Mouse (Mus musculus) ES-Bruce4 (cell line): Measurements from ENCODE around the gene Gm35315. TPM values are rescaled to one million over a fixed set of nuclear protein-coding genes. Genes with fewer than 3 reads are reported as not detected.

Experiments
- H3K27ac ChIP-seq: 2 replicates; pipeline ENCODE4 v1.5.1; 2012; ENCODE audit warnings: low read length, inconsistent platforms; ENCODE audit not compliant: insufficient read depth
- H3K27me3 ChIP-seq: 2 replicates; pipeline ENCODE4 v1.6.1; 2012; ENCODE audit warnings: mild to moderate bottlenecking, low read length, inconsistent platforms; ENCODE audit not compliant: control insufficient read depth, poor library complexity, insufficient read depth, severe bottlenecking
- H3K36me3 ChIP-seq: 2 replicates; pipeline ENCODE4 v1.6.1; 2012; ENCODE audit warnings: inconsistent platforms, mild to moderate bottlenecking, low read length, moderate library complexity; ENCODE audit not compliant: control insufficient read depth, poor library complexity, insufficient read depth, severe bottlenecking
- H3K4me1 ChIP-seq: one replicate; pipeline ENCODE4 v1.8.1; 2011; ENCODE audit warnings: low read length; ENCODE audit not compliant: control insufficient read depth, insufficient read depth
- H3K4me3 ChIP-seq: 2 replicates; pipeline ENCODE4 v1.5.1; 2011; ENCODE audit warnings: low read depth, mild to moderate bottlenecking, low read length
- H3K9ac ChIP-seq: 2 replicates; pipeline ENCODE4 v1.6.1; 2012; ENCODE audit warnings: low read depth, mild to moderate bottlenecking, inconsistent platforms; ENCODE audit not compliant: poor library complexity, severe bottlenecking
- H3K9me3 ChIP-seq: replicated peaks from 2 replicates; pipeline ENCODE4 v1.6.1; 2012; ENCODE audit warnings: mild to moderate bottlenecking, low read length, inconsistent platforms; ENCODE audit not compliant: control insufficient read depth, poor library complexity, insufficient read depth, severe bottlenecking
- CTCF ChIP-seq: IDR thresholded peaks from one replicate; pipeline ENCODE4 v1.8.1; 2011; ENCODE audit warnings: low read depth, low read length
- EP300 ChIP-seq: IDR thresholded peaks from 2 replicates; pipeline ENCODE4 v1.6.1; 2011; ENCODE audit warnings: low read depth, low read length; ENCODE audit not compliant: insufficient read depth
- POLR2A ChIP-seq: IDR thresholded peaks from one replicate; pipeline ENCODE4 v1.8.1; 2011; ENCODE audit warnings: low read length; ENCODE audit not compliant: insufficient read depth
- polyA plus RNA-seq: library from polyadenylated mRNA; stranded (reverse); fragments of >200 nt; gene quantifications from 2 replicates; pipeline ENCODE4 v1.2.4, GENCODE M21; 2011; ENCODE audit warnings: low read depth; ENCODE audit not compliant: missing spikeins, insufficient read depth, insufficient read length

The Gm35315 gene
- polyA plus RNA-seq, 1 experiment: 13.5 TPM

DNA sequence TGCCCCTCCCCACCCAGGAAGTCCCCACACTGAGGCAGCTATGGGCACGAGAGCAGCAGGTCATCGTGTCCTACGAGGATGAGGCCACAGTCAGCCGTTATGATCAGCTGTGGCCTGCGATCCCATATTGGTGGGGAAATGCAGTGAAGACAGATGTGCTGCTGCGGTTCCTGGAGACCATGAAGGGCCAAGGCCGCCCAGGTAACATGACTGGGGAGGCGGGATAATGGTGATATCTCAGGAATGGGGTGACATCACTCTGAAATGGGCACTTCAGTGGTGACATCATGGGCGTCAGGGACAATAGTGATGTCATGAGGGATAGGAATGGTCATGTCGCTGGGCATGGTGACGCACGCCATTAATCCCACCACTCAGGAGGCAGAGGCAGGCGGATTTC lies 8.2 kb upstream of the Gm35315 start:
- TF ChIP-seq CTCF: no peak
- TF ChIP-seq POLR2A: no peak
- no peak for TF ChIP-seq EP300
- Histone ChIP-seq H3K27me3 (no peaks in the 10 kb centered on the region), H3K4me3 (0 out of 2 replicates have a peak overlapping the region, but pooled peaks have one; percentile 50)

DNA sequence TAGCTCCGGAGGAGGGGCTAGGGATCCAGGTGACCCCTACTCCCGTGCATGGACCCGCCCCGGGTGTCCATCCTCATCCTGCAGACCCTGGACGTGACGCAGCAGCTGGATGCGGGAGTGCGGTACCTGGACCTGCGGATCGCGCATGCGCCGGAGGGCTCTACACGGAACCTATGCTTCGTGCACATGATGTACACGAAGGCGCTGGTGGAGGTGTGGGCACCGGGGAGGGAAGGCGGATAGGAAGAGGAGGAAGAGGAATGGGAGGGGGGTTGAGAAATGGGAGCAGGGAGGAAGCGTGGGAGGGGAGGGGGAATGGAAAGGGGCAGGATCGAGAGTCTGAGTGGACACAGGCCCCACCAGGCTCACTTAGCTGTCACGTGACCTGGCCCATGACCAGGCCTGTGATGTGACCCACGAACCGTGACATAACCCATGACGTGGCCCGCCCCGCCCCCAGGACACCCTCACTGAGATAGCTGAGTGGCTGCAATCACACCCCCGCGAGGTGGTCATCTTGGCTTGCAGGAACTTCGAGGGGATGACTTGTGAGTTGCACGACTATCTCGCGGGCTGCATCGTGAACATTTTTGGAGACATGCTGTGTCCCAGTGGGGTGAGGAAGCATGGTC lies 7.6 kb upstream of the Gm35315 start:
- H3K27me3 ChIP-seq: no peaks in the 10 kb centered on the region
- H3K4me3 ChIP-seq: peak overlapping the region; percentile 50
- H3K9ac ChIP-seq: no peak overlapping the region
- peaks cover 14% of the 10 kb centered on the region for H3K4me1 ChIP-seq
- peaks cover 13% of the 10 kb centered on the region for H3K36me3 ChIP-seq
- no peak overlapping the region for H3K27ac ChIP-seq
- no peaks in the 10 kb centered on the region for H3K9me3 ChIP-seq
- TF ChIP-seq EP300 (no peak), POLR2A (no peak), CTCF (no peak)

More for the DNA sequence above, 8.2 kb upstream of the Gm35315 start:
- no peak overlapping the region for H3K27ac ChIP-seq
- no peak overlapping the region for H3K9ac ChIP-seq
- H3K36me3 ChIP-seq: peaks cover 13% of the 10 kb centered on the region
- peaks cover 12% of the 10 kb centered on the region for H3K4me1 ChIP-seq
- no peaks in the 10 kb centered on the region for H3K9me3 ChIP-seq

DNA sequence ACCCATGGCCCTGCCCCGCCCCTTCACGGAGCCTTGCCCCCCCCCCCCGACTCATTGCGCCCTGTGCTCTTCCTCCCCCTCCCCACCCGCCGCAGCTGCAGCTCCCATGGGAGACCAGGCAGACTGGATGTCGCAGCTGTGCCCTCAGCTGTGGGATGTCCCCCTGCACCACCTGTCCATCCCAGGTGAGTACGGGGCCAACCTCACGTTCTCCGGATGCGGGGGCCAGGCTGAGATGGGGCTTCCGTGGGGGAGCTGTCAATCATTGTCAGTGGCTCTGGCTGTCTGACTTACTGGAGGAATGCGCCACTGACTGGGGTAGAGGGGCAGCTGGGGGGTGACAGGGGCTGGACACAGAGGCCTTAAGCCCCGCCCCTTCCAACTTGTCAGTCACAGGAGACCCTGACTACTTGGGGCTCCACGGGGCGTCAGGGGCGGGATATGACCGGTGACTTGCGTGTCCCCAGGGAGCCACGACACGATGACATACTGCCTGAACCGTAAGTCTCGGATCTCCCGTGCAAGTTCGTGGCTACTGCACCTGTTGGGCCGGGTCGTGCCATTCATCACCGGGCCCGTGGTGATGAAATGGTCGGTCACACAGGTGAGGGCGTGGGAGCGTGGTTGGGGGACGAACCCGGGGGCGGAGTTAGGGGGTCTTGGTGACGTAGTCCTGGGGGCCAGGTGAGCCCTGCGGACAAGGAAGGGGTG lies 6.9 kb upstream of the Gm35315 start:
- Histone ChIP-seq H3K27ac (no peak overlapping the region), H3K9ac (no peak overlapping the region), H3K4me3 (peak overlapping the region; percentile 50), H3K4me1 (peaks cover 10% of the 10 kb centered on the region), H3K36me3 (peaks cover 13% of the 10 kb centered on the region), H3K27me3 (no peaks in the 10 kb centered on the region), H3K9me3 (no peaks in the 10 kb centered on the region)
- no peak for TF ChIP-seq EP300
- no peak for TF ChIP-seq POLR2A
- no peak for TF ChIP-seq CTCF

DNA sequence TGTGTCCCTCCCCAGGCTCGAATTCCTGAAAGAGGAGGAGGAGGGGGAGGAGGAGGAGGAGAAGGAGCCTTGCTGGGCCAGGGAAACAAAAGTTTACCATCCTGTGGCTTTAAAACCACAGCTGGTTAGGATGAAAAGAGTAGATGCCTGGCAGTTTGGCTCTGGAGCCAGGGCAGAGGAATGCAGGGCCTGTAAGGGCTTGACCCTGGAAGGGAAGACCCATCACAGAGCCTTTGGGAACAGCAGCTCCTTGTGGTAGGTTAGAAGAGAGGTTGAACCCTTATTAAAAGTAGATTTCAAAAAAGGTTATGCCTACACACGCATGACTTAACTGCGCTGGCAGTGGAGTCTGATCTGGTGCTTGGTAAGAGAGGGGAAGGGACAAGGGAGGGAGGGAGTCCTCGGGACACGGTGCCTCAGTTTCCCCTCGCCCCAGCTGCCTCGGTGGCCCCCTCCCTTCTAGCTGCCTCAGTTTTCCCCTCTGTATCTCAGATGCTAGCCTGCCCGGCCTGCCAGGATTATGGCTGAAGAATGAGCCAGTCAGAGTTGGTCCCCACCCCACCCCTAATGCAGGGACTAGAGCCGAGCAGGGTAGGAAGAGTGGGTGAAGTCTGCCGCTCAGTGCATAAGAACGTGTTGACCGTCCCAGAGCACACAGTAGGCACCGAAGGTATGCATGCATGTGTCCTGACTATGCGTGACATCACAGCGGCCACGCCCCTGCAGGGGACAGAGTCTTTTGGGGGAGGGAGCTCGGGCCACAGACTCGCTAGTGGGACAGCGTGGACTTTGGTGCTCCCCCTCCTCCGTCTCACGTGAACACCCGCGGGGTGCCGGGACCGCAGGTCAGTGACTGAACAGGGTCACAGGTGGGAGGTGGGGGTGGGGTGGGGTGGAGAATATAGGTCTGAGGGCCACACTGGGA lies 5.7 kb upstream of the Gm35315 start, which contains the start of gene Plcxd1:
Plcxd1 (plus strand) TSS at position 314 of the 925 bp plus-strand sequence.
- Histone ChIP-seq H3K4me1 (peaks cover 9% of the 10 kb centered on the region), H3K36me3 (peaks cover 13% of the 10 kb centered on the region), H3K27me3 (no peaks in the 10 kb centered on the region), H3K9ac (peak within 1 kb of the TSS; percentile 3; the same call in 1 of the 2 replicates), H3K9me3 (no peaks in the 10 kb centered on the region), H3K27ac (peak within 1 kb of the TSS; percentile 54), H3K4me3 (peak within 1 kb of the TSS; percentile 28)
- TF ChIP-seq EP300 (no peak), POLR2A (no peak), CTCF (no peak)

DNA sequence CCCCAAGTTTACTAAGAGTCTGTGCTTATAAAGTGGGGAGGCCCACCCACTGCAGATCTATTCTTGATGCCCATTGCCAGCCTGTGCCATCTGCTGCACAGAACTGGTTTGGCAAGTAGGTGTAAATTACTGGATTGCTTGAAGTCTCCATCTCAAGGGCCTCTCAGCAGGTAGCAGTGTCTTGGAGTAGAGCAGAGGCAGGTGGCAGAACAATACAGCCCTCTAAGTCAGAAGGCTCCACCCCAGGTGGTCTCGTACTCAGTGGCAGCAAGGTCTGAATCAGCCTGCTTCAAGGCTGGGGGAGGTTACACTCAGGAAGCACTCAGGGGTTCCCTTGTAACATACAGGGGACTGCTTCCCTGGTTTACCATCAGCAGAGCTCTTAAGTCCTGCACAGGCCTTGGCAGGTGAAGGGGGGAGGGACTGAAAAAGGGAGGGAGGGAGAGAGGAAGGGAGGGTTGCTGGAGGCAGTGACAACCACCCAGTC lies 4.8 kb upstream of the Gm35315 start:
- TF ChIP-seq EP300: no peak
- no peak for TF ChIP-seq CTCF
- no peak for TF ChIP-seq POLR2A
- Histone ChIP-seq H3K27ac (0 out of 2 replicates have a peak overlapping the region, but pooled peaks have one; percentile 29), H3K4me3 (no peak overlapping the region), H3K36me3 (peaks cover 10% of the 10 kb centered on the region), H3K9ac (no peak overlapping the region), H3K4me1 (peaks cover 9% of the 10 kb centered on the region), H3K27me3 (no peaks in the 10 kb centered on the region), H3K9me3 (no peaks in the 10 kb centered on the region)
